9 mouse cellular contexts compared by ENCODE assay signal in genomic region chr15:99470971-99471676, GRCm38 (mm10). TPM values are rescaled to one million over a fixed set of nuclear protein-coding genes. Genes with fewer than 3 reads are reported as not detected.
A peak's percentile ranks its signal among the peaks of the same experiment; 100 is the strongest.
DNase-seq lines count a peak whose midpoint lies in the region; ATAC-seq and TF ChIP-seq lines count a peak whose summit lies in the region.
"Had no signal": no experiment of that assay in that cellular context is flagged by ENCODE, and none has a peak within 500 bp of the region (broad histone marks: within the 10 kb centered on the region; RNA-seq: fewer than 3 reads in every experiment).

No protein-coding gene starts in this region.

- no peak for TF ChIP-seq POLR2A in myocyte (IDR thresholded peaks at IDR 0.05; ENCODE audit: insufficient read length, low read depth)

- H3K27ac ChIP-seq in heart, embryonic 11.5 days (ENCODE audit: low read depth, low read length), result no peak overlapping the region
- peak overlapping the region; percentile 84 for H3K27ac ChIP-seq in brown adipose tissue, adult 24 weeks (replicated peaks; ENCODE audit: low read depth, low read length)
- H3K27ac ChIP-seq in hindbrain, embryonic 16.5 days (ENCODE audit: low read depth, low read length), result no peak overlapping the region
- 0 out of 2 replicates have a peak overlapping the region, but pooled peaks have one; percentile 7 for H3K27ac ChIP-seq in limb, embryonic 15.5 days
- H3K27ac ChIP-seq: limb, embryonic 13.5 days had no signal

- no peaks in the 10 kb centered on the region for H3K9me3 ChIP-seq in heart, embryonic 11.5 days (replicated peaks; ENCODE audit: control insufficient read depth, low read length)
- no peaks in the 10 kb centered on the region for H3K9me3 ChIP-seq in hindbrain, embryonic 16.5 days (ENCODE audit: control insufficient read depth, low read length)
- H3K9me3 ChIP-seq in limb, embryonic 15.5 days, result no peaks in the 10 kb centered on the region

- 60% methylated on average over 17 of the region's 17 CpGs for WGBS in heart, embryonic 11.5 days (ENCODE audit: insufficient replicate concordance)
- 60% methylated on average over 17 of the region's 17 CpGs for WGBS in hindbrain, embryonic 16.5 days
- WGBS in limb, embryonic 15.5 days, result 63% methylated on average over 17 of the region's 17 CpGs

- H3K27me3 ChIP-seq in heart, embryonic 11.5 days (ENCODE audit: control insufficient read depth, insufficient read depth, low read length), result no peaks in the 10 kb centered on the region
- no peaks in the 10 kb centered on the region for H3K27me3 ChIP-seq in hindbrain, embryonic 16.5 days (replicated peaks; ENCODE audit: control insufficient read depth, insufficient read depth, low read length)
- no peaks in the 10 kb centered on the region for H3K27me3 ChIP-seq in limb, embryonic 15.5 days
- no peaks in the 10 kb centered on the region for H3K27me3 ChIP-seq in myocyte (ENCODE audit: control insufficient read depth, insufficient read depth, insufficient read length)
- H3K27me3 ChIP-seq: limb, embryonic 13.5 days had no signal

- H3K79me2 ChIP-seq in myocyte (ENCODE audit: control insufficient read depth, insufficient read depth), result peaks cover 12% of the 10 kb centered on the region

- H3K4me1 ChIP-seq in heart, embryonic 11.5 days (ENCODE audit: control insufficient read depth, insufficient read depth, low read length), result no peaks in the 10 kb centered on the region; the same call in 1 of the 2 replicates
- H3K4me1 ChIP-seq in brown adipose tissue, adult 24 weeks (ENCODE audit: control insufficient read depth, insufficient read depth, insufficient read length, low read length), result peaks cover 3% of the 10 kb centered on the region; the same call in 1 of the 2 replicates
- H3K4me1 ChIP-seq in hindbrain, embryonic 16.5 days (ENCODE audit: control insufficient read depth, insufficient read depth, low read depth, low read length), result peaks cover 4% of the 10 kb centered on the region; the same call in 1 of the 2 replicates
- peaks cover 13% of the 10 kb centered on the region for H3K4me1 ChIP-seq in limb, embryonic 15.5 days

- no peak overlapping the region for H3K4me2 ChIP-seq in heart, embryonic 11.5 days
- 0 out of 2 replicates have a peak overlapping the region, but pooled peaks have one; percentile 9 for H3K4me2 ChIP-seq in hindbrain, embryonic 16.5 days (ENCODE audit: low read length)
- H3K4me2 ChIP-seq in limb, embryonic 15.5 days, result no peak overlapping the region
- H3K4me2 ChIP-seq in myocyte (ENCODE audit: low read depth), result peak overlapping the region; percentile 12
- H3K4me2 ChIP-seq: limb, embryonic 13.5 days had no signal

- no peak for ATAC-seq in heart, embryonic 11.5 days (replicated peaks; ENCODE audit: insufficient number of reproducible peaks, low FRiP score, low TSS enrichment)
- ATAC-seq in hindbrain, embryonic 16.5 days, result no peak
- ATAC-seq in limb, embryonic 15.5 days (ENCODE audit: insufficient number of reproducible peaks, low FRiP score, low TSS enrichment, low read depth), result no peak

- H3K4me3 ChIP-seq in heart, embryonic 11.5 days (ENCODE audit: low read depth, low read length), result no peak overlapping the region
- H3K4me3 ChIP-seq in brown adipose tissue, adult 24 weeks (ENCODE audit: insufficient read depth, low read depth, low read length), result peak overlapping the region; percentile 57
- no peak overlapping the region for H3K4me3 ChIP-seq in hindbrain, embryonic 16.5 days (ENCODE audit: low read length)
- no peak overlapping the region for H3K4me3 ChIP-seq in limb, embryonic 15.5 days
- no peak overlapping the region for H3K4me3 ChIP-seq in myocyte
- H3K4me3 ChIP-seq: limb, embryonic 13.5 days had no signal

- peaks cover 4% of the 10 kb centered on the region; the same call in 1 of the 2 replicates for H3K36me3 ChIP-seq in heart, embryonic 11.5 days (ENCODE audit: control insufficient read depth, insufficient read depth, low read length)
- no peaks in the 10 kb centered on the region for H3K36me3 ChIP-seq in hindbrain, embryonic 16.5 days (ENCODE audit: control insufficient read depth, insufficient read depth, low read length)
- peaks cover 22% of the 10 kb centered on the region for H3K36me3 ChIP-seq in limb, embryonic 15.5 days
- H3K36me3 ChIP-seq in myocyte (ENCODE audit: control insufficient read depth, insufficient read depth), result no peaks in the 10 kb centered on the region

- no peak overlapping the region for H3K9ac ChIP-seq in heart, embryonic 11.5 days (ENCODE audit: low read depth, low read length)
- no peak overlapping the region for H3K9ac ChIP-seq in hindbrain, embryonic 16.5 days (ENCODE audit: low read depth, low read length)
- no peak overlapping the region for H3K9ac ChIP-seq in limb, embryonic 15.5 days
- H3K9ac ChIP-seq: limb, embryonic 13.5 days had no signal

- peak; percentile 96 for DNase-seq in heart, adult 11 months
- DNase-seq in gastrocnemius, adult 18-20 months (ENCODE audit: low spot score), result peak; percentile 66
- peak; percentile 66 for DNase-seq in thymus, postnatal 0 days (ENCODE audit: low spot score)

- no peak overlapping the region for H3ac ChIP-seq in myocyte (ENCODE audit: control insufficient read depth, insufficient read length)

TF ChIP-seq in myocyte, 11 proteins besides CTCF, POLR2A, EP300 and RAD21:
- TF ChIP-seq TCF12 (IDR thresholded peaks at IDR 0.05; ENCODE audit: insufficient read depth, poor library complexity, severe bottlenecking) (no peak), MYOG (IDR thresholded peaks at IDR 0.05; ENCODE audit: control insufficient read depth in 1 of 3, insufficient read depth in 1 of 3, insufficient read length in 2 of 3, low read depth in 2 of 3) (no peak), USF1 (IDR thresholded peaks at IDR 0.05; ENCODE audit: low read depth) (no peak), POLR2AphosphoS2 (IDR thresholded peaks at IDR 0.05; ENCODE audit: insufficient read length, low read depth) (no peak), REST (IDR thresholded peaks at IDR 0.05; ENCODE audit: insufficient read depth, insufficient read length) (no peak), TCF3 (IDR thresholded peaks at IDR 0.05; ENCODE audit: insufficient read length, low read depth) (no peak), MAX (IDR thresholded peaks at IDR 0.05; ENCODE audit: low read depth) (no peak), CEBPB (IDR thresholded peaks at IDR 0.05; ENCODE audit: insufficient read depth, poor library complexity, severe bottlenecking) (no peak)

RNA-seq across cellular contexts. Expression of gene Bcdin3d, which starts 3.4 kb away (rescaled TPM):
- 11.9 TPM in 2 replicates for polyA plus RNA-seq in heart, embryonic 11.5 days (2014; fragmentation: Nextera tagmentation; extraction: Ambion mirVana)
- polyA plus RNA-seq in brown adipose tissue, adult 24 weeks (2012; ENCODE audit: insufficient read depth, insufficient read length, missing spikeins), result 3.3 and 8.0 TPM in 2 replicates
- 1 to 10 TPM; 4.2 to 5.1 TPM for total RNA-seq in gastrocnemius, adult 18-20 months (2021)
- polyA plus RNA-seq in hindbrain, embryonic 16.5 days (2015; fragmentation: Nextera tagmentation; extraction: Ambion mirVana), result 16.8 and 17.7 TPM in 2 replicates
- polyA plus RNA-seq in limb, embryonic 15.5 days (2015; fragmentation: Nextera tagmentation; extraction: Ambion mirVana), result 12.7 and 15.1 TPM in 2 replicates
- polyA plus RNA-seq in myocyte (2012; fragmentation: generic; extraction: Trizol), result 11.8 TPM
- 24.3 and 24.7 TPM in 2 replicates for polyA plus RNA-seq in thymus, postnatal 0 days (2015; fragmentation: Nextera tagmentation; extraction: Ambion mirVana)

RNA-seq across cellular contexts. Expression of gene Nckap5l, which starts 13.6 kb away (rescaled TPM):
- 9.0 and 9.1 TPM in 2 replicates for polyA plus RNA-seq in heart, embryonic 11.5 days (2014; fragmentation: Nextera tagmentation; extraction: Ambion mirVana)
- 1.1 and 1.9 TPM in 2 replicates for polyA plus RNA-seq in brown adipose tissue, adult 24 weeks (2012; ENCODE audit: insufficient read depth, insufficient read length, missing spikeins)
- total RNA-seq in gastrocnemius, adult 18-20 months (2021), result 1 to 10 TPM; 1.6 to 1.9 TPM
- 11.6 and 17.7 TPM in 2 replicates for polyA plus RNA-seq in hindbrain, embryonic 16.5 days (2015; fragmentation: Nextera tagmentation; extraction: Ambion mirVana)
- 10.5 and 12.3 TPM in 2 replicates for polyA plus RNA-seq in limb, embryonic 15.5 days (2015; fragmentation: Nextera tagmentation; extraction: Ambion mirVana)
- polyA plus RNA-seq in myocyte (2012; fragmentation: generic; extraction: Trizol), result 40.9 TPM
- 5.7 and 6.0 TPM in 2 replicates for polyA plus RNA-seq in thymus, postnatal 0 days (2015; fragmentation: Nextera tagmentation; extraction: Ambion mirVana)

RNA-seq across cellular contexts. Expression of gene Faim2, which starts 56.8 kb away (rescaled TPM):
- 0.40 and 0.51 TPM in 2 replicates for polyA plus RNA-seq in heart, embryonic 11.5 days (2014; fragmentation: Nextera tagmentation; extraction: Ambion mirVana)
- polyA plus RNA-seq in brown adipose tissue, adult 24 weeks (2012; ENCODE audit: insufficient read depth, insufficient read length, missing spikeins), result not detected in 2 replicates
- total RNA-seq in gastrocnemius, adult 18-20 months (2021), result under 1 TPM in 1 of 2 experiments, not detected in 1; 0.12 TPM
- 58.2 and 66.8 TPM in 2 replicates for polyA plus RNA-seq in hindbrain, embryonic 16.5 days (2015; fragmentation: Nextera tagmentation; extraction: Ambion mirVana)
- 0.17 and 0.25 TPM in 2 replicates for polyA plus RNA-seq in limb, embryonic 15.5 days (2015; fragmentation: Nextera tagmentation; extraction: Ambion mirVana)
- polyA plus RNA-seq in myocyte (2012; fragmentation: generic; extraction: Trizol), result 0.40 TPM
- 0.08 and 0.14 TPM in 2 replicates for polyA plus RNA-seq in thymus, postnatal 0 days (2015; fragmentation: Nextera tagmentation; extraction: Ambion mirVana)

Comparison
In these comparisons a context has a peak if more than half of its experiments do, and no peak if none do; other contexts are left out.
1. H3K27ac ChIP-seq: peak in brown adipose tissue, adult 24 weeks (single experiment) and limb, embryonic 15.5 days (single experiment); none in heart, embryonic 11.5 days (single experiment) and hindbrain, embryonic 16.5 days (single experiment).
2. H3K4me2 ChIP-seq: peak in hindbrain, embryonic 16.5 days (single experiment) and myocyte (single experiment); none in heart, embryonic 11.5 days (single experiment) and limb, embryonic 15.5 days (single experiment).
3. RNA of gene Faim2, which starts 56.8 kb away (polyA plus RNA-seq): 58.2 to 66.8 TPM in hindbrain, embryonic 16.5 days; 0.40 to 0.51 TPM in heart, embryonic 11.5 days, 0.40 TPM in myocyte (single experiment), 0.17 to 0.25 TPM in limb, embryonic 15.5 days, 0.08 to 0.14 TPM in thymus, postnatal 0 days and not detected in brown adipose tissue, adult 24 weeks; every median in the first group is over 10 times any median in the second.
4. Peak in every context shown above with its lines, with median percentiles within 50 percentile points of each other: DNase-seq.